Mouse (Mus musculus) C2C12 (cell line): ENCODE measurements around the gene Otulin.

ENCODE experiments used
- CEBPB ChIP-seq: IDR thresholded peaks from one replicate; pipeline ENCODE4 v1.6.1; 2011; ENCODE audit warnings: low read depth, mild to moderate bottlenecking, control low read depth, moderate library complexity
- CTCF ChIP-seq: IDR thresholded peaks from one replicate; pipeline ENCODE4 v1.5.1; 2011; ENCODE audit not compliant: control insufficient read depth, insufficient read depth, insufficient read length
- MAX ChIP-seq: IDR thresholded peaks from one replicate; pipeline ENCODE4 v1.6.1; 2011; ENCODE audit warnings: mild to moderate bottlenecking, control low read depth
- MYOD1 ChIP-seq: IDR thresholded peaks from one replicate; pipeline ENCODE4 v1.6.1; 2011; ENCODE audit warnings: low read depth; ENCODE audit not compliant: control insufficient read depth, insufficient read length
- USF1 ChIP-seq: IDR thresholded peaks from one replicate; pipeline ENCODE4 v1.6.1; 2011; ENCODE audit warnings: low read depth, mild to moderate bottlenecking, control low read depth, moderate library complexity

- TF ChIP-seq CTCF, result no peak
- no peak for TF ChIP-seq CEBPB
- no peak for TF ChIP-seq MAX
- no peak for TF ChIP-seq MYOD1
- no peak for TF ChIP-seq USF1
Observed at GRCm38 (mm10) chr15:27676211-27676610, 45.7 kb upstream of the Otulin start.
